Mouse (Mus musculus) ovary, postnatal 10 days (tissue): ENCODE data around the gene Degs1.
A peak's percentile ranks its signal among the peaks of the same experiment; 100 is the strongest.
"Not testable (repeated sequence)": the region's sequence is repeated elsewhere in the genome, so short reads cannot be mapped to it uniquely, and the experiment has no call there.

Experiments
- DNase-seq: peaks from one replicate; pipeline ENCODE4 v3.0.0; 2022; ENCODE audit warnings: low spot score

Gene Degs1

DNA sequence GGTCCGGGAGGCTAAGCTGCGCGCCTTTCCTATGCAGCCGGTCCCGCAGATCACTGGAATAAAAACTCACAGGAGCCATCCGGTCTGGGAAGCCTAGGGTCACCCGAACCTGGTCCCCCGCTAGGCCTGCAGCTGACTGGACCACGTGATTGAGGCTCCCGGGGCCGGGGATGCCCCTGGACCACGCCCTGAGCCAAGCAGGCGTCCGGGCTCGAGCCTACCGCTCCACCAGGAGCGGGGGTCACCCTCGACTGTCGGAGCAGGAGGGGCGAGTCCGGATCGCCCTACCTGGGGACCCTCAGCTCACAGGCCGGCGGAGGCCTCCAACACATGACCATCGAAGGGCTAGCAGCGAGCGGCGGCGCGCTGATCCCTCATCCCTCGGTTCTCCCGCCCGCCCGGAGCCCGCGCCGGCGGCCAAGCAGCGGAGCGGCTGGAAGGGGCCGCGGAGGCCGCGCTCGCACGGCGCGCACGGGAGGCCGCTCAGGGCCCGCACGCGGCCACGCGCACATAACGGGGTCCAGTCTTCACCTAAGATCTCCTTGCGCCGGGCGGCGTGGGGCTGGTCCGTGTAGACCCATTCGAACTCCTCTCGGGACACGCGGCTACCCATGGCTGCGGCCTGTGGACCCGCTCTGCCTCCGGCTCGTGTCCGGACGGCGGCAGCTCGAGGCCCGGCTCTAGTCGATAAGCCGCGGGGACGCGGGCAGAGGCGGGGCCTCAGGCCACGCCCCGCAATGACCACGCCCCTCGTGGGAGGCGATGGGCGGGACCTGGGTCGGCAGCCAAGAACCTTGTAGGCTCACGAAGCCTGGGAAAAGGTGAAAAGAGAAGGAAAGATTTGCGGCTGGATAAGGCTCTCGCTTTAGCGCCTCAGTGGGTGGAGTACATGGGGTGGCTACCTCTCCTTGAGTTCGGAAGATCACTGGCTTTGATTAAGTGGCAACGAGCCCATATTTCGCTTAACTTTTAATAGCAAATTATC is at the start of gene Degs1:
TSS of gene Degs1 (minus strand) at position 714 of the 985 bp plus-strand sequence.
- peak; percentile 98 for DNase-seq

- no peak for DNase-seq
Observed at GRCm38 (mm10) chr1:182325919-182326318, 43.3 kb upstream of the Degs1 start.

DNA sequence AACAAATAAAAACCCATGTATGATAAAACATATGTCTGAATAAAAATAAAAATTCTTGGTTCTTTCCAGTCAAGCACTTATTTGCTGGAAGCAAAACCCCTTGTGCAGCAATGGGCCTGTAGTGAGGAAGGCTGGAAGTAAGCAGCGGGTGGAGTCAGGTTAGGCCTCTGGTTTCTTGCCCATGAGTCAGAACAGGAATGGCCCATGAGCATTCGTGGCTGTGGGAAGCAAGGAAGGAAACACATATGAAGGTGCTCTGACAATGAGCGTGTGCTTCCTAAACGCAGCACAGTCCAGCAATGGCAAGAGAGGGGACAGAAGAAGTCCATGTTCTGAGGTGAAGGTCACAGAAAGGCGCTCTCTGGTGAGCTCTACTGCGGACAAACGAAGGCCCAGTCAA is 41.9 kb upstream of the Degs1 start:
- DNase-seq = no peak

- no peak for DNase-seq
Observed at GRCm38 (mm10) chr1:182323139-182323538, 40.5 kb upstream of the Degs1 start.

- no peak for DNase-seq
Observed at GRCm38 (mm10) chr1:182314201-182314600, 31.6 kb upstream of the Degs1 start.

DNA sequence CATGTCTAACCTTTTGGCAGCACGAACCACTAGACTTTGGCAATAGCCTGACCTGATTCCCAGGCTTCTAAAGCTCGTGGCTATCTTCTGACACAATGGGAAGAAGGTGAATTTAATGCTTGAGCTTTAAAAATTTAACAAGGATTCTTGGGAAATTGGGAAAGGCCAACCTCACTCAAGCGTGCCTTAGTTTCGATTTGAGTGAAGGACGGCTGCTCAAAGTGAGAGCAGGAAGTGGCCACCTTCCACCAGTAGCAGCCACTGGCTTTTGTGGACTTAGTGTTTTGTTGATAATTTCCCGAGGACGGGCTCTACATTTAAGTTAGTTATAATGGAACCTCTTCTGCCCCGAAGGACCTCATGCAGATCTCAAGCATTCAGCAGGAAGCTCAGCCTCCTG is 30.6 kb upstream of the Degs1 start:
- no peak for DNase-seq

- no peak for DNase-seq
Observed at GRCm38 (mm10) chr1:182311376-182311775, 28.8 kb upstream of the Degs1 start.

DNA sequence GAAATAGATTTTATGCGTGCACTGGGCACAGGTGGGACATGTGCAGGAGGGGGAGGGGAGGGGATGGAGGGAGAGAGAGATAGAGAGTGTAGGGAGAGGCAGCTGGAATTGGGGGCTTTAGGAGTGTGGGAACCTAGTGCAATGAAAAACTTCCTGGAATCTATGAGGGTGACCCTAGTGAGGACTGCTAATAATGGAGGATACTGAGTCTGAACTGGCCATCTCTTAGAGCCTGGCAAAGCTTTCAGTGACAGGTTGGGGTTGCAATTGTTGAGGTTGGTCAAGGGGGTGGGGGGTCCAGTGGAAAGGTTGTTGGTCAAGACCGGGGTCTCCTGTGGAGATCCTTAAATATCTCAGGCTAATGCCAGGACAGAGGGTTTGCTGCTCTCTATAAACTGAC is 27.7 kb upstream of the Degs1 start:
- DNase-seq = no peak

- DNase-seq = no peak
Observed at GRCm38 (mm10) chr1:182309403-182309802, 26.8 kb upstream of the Degs1 start.

DNA sequence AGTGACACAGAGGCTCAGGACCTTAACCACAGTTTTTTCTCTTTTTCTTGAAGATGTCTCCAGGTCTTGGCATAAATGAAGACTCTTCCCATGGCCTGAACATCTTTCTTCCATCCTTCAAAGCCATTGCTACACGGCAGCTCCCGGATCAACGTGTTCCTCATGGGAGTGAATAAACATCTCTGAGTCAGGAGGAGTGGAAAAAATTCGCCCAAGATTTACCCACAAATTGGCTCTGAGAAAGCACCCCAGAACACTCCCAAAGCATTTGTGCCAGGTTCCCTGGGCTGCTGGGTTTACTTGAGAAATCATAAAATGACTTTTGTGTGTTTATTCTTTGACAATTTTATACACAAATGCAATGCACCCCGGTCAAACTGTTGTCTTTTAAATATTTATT is 20.3 kb upstream of the Degs1 start:
- no peak for DNase-seq

- DNase-seq = no peak
Observed at GRCm38 (mm10) chr1:182302176-182302870, 19.7 kb upstream of the Degs1 start.

DNA sequence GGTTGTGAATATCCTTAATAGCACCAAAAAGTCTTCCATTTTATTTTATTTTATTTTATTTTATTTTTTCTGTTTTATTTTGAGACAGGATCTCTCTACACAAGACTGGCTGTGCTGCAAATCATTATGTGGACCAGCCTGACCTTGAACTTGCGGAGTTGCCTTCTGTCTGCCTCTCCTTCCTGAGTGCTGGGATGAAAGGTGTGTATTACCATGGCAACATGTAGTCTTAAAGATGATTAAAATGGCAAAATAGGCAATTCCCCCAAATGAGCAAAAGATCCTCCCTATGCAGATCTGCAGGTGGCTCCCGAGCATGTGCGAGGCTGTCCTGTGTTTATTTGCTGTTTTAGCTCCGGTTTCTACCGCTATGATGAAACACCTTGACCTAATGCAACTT is 15.2 kb upstream of the Degs1 start:
- no peak for DNase-seq

DNA sequence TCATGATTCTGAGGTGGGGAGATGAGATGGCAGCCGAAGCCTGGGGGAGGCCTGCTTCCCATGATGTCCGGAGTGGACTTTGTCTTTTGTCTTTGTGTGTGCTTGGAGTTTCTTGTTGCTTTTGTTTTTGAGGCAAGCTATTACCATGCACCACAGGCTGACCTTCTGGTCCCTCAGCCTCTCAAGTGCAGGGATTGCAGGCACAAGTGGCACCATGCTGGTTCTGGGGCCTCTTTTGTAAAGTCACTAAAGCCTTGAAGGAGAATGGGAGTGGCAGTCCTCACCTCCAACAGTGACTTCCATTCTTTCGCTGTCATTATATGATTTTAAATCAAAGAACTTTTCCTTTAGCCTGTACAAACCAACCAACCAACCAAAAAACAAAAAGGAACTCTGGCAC is 14.6 kb upstream of the Degs1 start:
- DNase-seq = no peak

- DNase-seq = no peak
Observed at GRCm38 (mm10) chr1:182296816-182297215, 14.2 kb upstream of the Degs1 start.

DNA sequence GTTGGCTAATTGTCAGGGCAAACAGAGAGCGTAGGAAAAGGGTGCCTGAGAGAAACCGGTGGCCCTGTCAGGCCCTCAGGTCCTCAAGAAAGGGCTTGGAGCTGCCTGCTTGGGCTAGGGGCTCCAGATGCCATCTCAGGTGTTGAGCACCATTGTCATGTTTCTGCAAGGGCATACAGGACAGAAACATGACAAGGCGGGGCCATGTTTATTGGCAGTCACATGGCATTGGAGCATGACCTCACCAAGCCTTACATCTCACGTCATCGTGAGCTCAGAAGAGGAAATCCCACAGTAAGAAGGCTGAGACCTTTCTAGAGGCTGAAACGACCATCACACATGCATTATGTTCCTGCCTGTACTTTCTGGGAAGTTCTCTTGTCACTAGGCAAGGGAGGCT is 13.5 kb upstream of the Degs1 start:
- DNase-seq = no peak

GRCm38 (mm10) chr1:182292291-182292690 is 9.7 kb upstream of the Degs1 start:
- no peak for DNase-seq

GRCm38 (mm10) chr1:182290741-182291140 is 8.1 kb upstream of the Degs1 start:
- DNase-seq = not testable (repeated sequence)

- no peak for DNase-seq
Observed at GRCm38 (mm10) chr1:182289781-182290180, 7.2 kb upstream of the Degs1 start.

- no peak for DNase-seq
Observed at GRCm38 (mm10) chr1:182288601-182289000, 6.0 kb upstream of the Degs1 start.

- no peak for DNase-seq
Observed at GRCm38 (mm10) chr1:182287781-182288180, 5.2 kb upstream of the Degs1 start.

DNA sequence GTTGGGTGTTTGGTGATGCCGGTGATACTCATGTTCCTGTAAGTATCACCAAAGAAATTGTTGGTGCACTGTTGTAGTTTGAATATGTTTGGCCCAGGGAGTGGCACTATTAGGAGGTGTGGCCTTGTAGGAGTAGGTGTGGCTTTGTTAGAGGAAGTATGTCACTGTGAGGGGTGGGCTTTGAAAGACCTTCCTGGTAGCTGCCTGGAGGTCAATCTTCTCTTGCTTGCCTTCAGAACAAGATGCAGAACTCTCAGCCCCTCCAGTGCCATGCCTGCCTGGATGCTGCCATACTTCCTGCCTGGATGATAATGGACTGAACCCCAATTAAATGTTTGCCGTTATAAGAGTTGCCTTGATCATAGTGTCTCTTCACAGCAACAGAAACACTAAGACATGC is 2.2 kb upstream of the Degs1 start:
- DNase-seq = no peak

GRCm38 (mm10) chr1:182283231-182283630 is 627 bp upstream of the Degs1 start:
- no peak for DNase-seq

- DNase-seq = no peak
Observed at GRCm38 (mm10) chr1:182281251-182281711, 1.3 kb downstream of the Degs1 start.
